Mouse (Mus musculus): ENCODE measurements at regions not wholly inside any gene's neighbourhood (a gene's known extent, or its start where the extent isn't known, plus 50 kb on each side); places are given as distances from the start of the nearest gene placed in this dataset.
A peak's percentile ranks its signal among the peaks of the same experiment; 100 is the strongest.

DNA sequence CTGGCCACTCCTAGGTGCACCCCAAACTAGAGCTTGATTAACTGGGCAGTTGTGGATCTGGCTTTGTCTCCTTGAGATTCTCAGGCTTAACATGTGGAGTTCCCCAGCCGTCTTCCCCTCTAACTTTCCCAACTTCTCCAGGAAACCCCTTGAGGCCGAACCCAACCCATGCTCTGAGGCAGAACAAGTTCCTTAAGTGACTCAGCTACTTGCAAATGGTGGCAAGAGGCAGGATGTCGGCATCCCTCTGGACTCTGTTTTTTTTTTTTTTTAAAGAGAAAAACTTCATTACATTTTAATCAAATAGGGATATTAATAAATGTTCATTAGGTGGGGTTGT is 54.5 kb upstream of the Sgk1 start:
- no peak for DNase-seq (ENCODE audit: inconsistent age in 2 of 2, low spot score in 1 of 2)

DNA sequence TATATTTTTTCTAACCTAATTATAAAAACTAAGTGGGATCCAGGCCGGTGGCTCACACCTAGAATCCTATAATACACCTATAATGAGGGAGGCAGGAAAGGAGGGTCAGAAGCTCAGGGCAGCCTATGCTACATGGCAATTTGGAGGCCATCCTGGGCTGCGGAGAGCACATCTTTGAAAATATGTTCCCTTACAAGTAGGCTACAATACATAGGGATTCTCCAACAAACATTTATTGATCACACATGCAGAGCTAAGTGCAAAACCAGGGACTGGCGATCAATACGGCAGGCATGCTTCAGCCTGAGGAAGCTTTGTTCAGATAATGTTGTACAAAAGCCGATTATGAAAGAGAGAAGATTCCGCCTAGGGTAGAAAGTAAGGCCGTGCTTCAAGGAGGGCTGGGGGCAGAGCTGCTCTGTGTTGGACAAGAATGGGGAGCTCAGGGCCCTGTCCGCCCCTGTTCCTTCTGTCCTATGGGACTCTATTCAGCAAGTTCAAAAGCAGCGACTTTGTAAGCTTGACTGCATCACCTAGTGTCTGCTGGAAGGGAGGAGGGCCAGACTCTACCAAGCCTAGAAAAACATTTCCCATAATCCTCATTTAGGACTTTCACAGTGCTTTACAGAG is 53.4 kb upstream of the Sgk1 start:
- no peak for DNase-seq (ENCODE audit: inconsistent age in 2 of 2, low spot score in 1 of 2)

GRCm38 (mm10) chr10:21829062-21829731 is 52.8 kb upstream of the Sgk1 start:
- DNase-seq (ENCODE audit: inconsistent age in 2 of 2, low spot score in 1 of 2), result peak; percentile 76 to 94

GRCm38 (mm10) chr10:21831002-21831696 is 50.8 kb upstream of the Sgk1 start:
- no peak for DNase-seq (ENCODE audit: inconsistent age in 2 of 2, low spot score in 1 of 2)

Measured in adrenal gland, adult (tissue).